14 mouse cellular contexts compared by ENCODE assay signal in genomic region chr7:132824346-132825022, GRCm38 (mm10). TPM values are rescaled to one million over a fixed set of nuclear protein-coding genes. Genes with fewer than 3 reads are reported as not detected.
DNase-seq lines count a peak whose midpoint lies in the region; ATAC-seq and TF ChIP-seq lines count a peak whose summit lies in the region.
"Had no signal": no experiment of that assay in that cellular context is flagged by ENCODE, and none has a peak within 500 bp of the region (broad histone marks: within the 10 kb centered on the region; RNA-seq: fewer than 3 reads in every experiment).

No protein-coding gene starts in this region.

- no peak overlapping the region for H3K4me3 ChIP-seq in left cerebral cortex, adult 2 months
- no peak overlapping the region for H3K4me3 ChIP-seq in CH12.LX (replicated peaks in 1 of 3; ENCODE audit: low read depth in 2 of 3, low read length in 2 of 3, poor library complexity in 1 of 3)
- H3K4me3 ChIP-seq in myocyte = no peak overlapping the region
- no peak overlapping the region for H3K4me3 ChIP-seq in hindbrain, embryonic 16.5 days (ENCODE audit: low read length)
- no peak overlapping the region for H3K4me3 ChIP-seq in heart, embryonic 10.5 days
- H3K4me3 ChIP-seq: heart, embryonic 12.5 days; neural tube, embryonic 15.5 days had no signal

- no peak for TF ChIP-seq CTCF in left cerebral cortex, adult 2 months (IDR thresholded peaks at IDR 0.05)
- no peak for TF ChIP-seq CTCF in CH12.LX (conservative IDR thresholded peaks at IDR 0.05 in 1 of 2, IDR thresholded peaks at IDR 0.05 in 1 of 2; ENCODE audit: low read depth in 2 of 2, low read length in 2 of 2)

- H3K4me2 ChIP-seq in CH12.LX (ENCODE audit: insufficient read depth, low read depth, poor library complexity, severe bottlenecking) (peak overlapping the region; percentile 29; the same call in 1 of the 2 replicates), myocyte (ENCODE audit: low read depth) (peak overlapping the region; percentile 6)
- no peak overlapping the region for H3K4me2 ChIP-seq in hindbrain, embryonic 16.5 days (ENCODE audit: low read length)
- H3K4me2 ChIP-seq: heart, embryonic 12.5 days; neural tube, embryonic 15.5 days had no signal

- peak; percentile 78 for TF ChIP-seq EP300 in CH12.LX (IDR thresholded peaks at IDR 0.05; ENCODE audit: low read length)

- no peaks in the 10 kb centered on the region for H3K79me2 ChIP-seq in CH12.LX (replicated peaks; ENCODE audit: control insufficient read depth, extremely low read depth, insufficient read depth, poor library complexity, severe bottlenecking)
- H3K79me2 ChIP-seq in myocyte (ENCODE audit: control insufficient read depth, insufficient read depth) = no peaks in the 10 kb centered on the region

- H3K4me1 ChIP-seq in CH12.LX (ENCODE audit: control insufficient read depth in 1 of 2, insufficient read depth in 2 of 2) = peaks cover 8 to 41% of the 10 kb centered on the region in 2 experiments; a peak in 3 of 4 replicates
- no peaks in the 10 kb centered on the region for H3K4me1 ChIP-seq in hindbrain, embryonic 16.5 days (ENCODE audit: control insufficient read depth, insufficient read depth, low read depth, low read length)
- H3K4me1 ChIP-seq in heart, embryonic 10.5 days = no peaks in the 10 kb centered on the region
- H3K4me1 ChIP-seq: heart, embryonic 12.5 days; neural tube, embryonic 15.5 days had no signal

- intact Hi-C loops in left cerebral cortex, adult 2 months (cut with DNase I) = no loop called here
- intact Hi-C loops in left cerebral cortex, postnatal 36 days (cut with DNase I) = no loop called here

- H3ac ChIP-seq in myocyte (ENCODE audit: control insufficient read depth, insufficient read length) = no peak overlapping the region

- dilution Hi-C loops in CH12.LX (cut with MboI; ENCODE audit: extremely low pct_ligation_motif_present, extremely low pct_unique_long_range_greater_than_20kb, low sequenced_read_pairs) = no loop called here

- DNase-seq in left cerebral cortex, adult 2 months (ENCODE audit: extremely low spot score in 1 of 2, low spot score in 2 of 2) = no peak
- DNase-seq in left cerebral cortex, postnatal 36 days (ENCODE audit: low spot score in 2 of 2) = no peak
- DNase-seq in CH12.LX (ENCODE audit: extremely low read depth) = peak; percentile 55
- no peak for DNase-seq in heart, embryonic 10.5 days (ENCODE audit: low spot score)
- DNase-seq: cerebellum, adult 18-20 months; kidney, postnatal 10 days; lung, adult 2 months; right cerebral cortex, adult 18-20 months had no signal

- peak; percentile 74 for ATAC-seq in common myeloid progenitor, adult 5-6 weeks (replicated peaks; ENCODE audit: low read depth, poor library complexity, severe bottlenecking)
- ATAC-seq in hindbrain, embryonic 16.5 days = no peak
- ATAC-seq: intestine, postnatal 0 days had no signal

- no peaks in the 10 kb centered on the region for H3K27me3 ChIP-seq in CH12.LX (replicated peaks)
- H3K27me3 ChIP-seq in myocyte (ENCODE audit: control insufficient read depth, insufficient read depth, insufficient read length) = no peaks in the 10 kb centered on the region
- no peaks in the 10 kb centered on the region for H3K27me3 ChIP-seq in hindbrain, embryonic 16.5 days (replicated peaks; ENCODE audit: control insufficient read depth, insufficient read depth, low read length)
- no peaks in the 10 kb centered on the region for H3K27me3 ChIP-seq in heart, embryonic 10.5 days (ENCODE audit: insufficient read depth, poor library complexity, severe bottlenecking)
- H3K27me3 ChIP-seq: heart, embryonic 12.5 days; neural tube, embryonic 15.5 days had no signal

- no peak overlapping the region for H3K9ac ChIP-seq in CH12.LX (ENCODE audit: insufficient read depth, low read depth)
- no peak overlapping the region for H3K9ac ChIP-seq in hindbrain, embryonic 16.5 days (ENCODE audit: low read depth, low read length)
- H3K9ac ChIP-seq: heart, embryonic 12.5 days; neural tube, embryonic 15.5 days had no signal

- peak overlapping the region; percentile 42; the same call in 1 of the 2 replicates for H3K27ac ChIP-seq in left cerebral cortex, adult 2 months
- no peak overlapping the region for H3K27ac ChIP-seq in CH12.LX (ENCODE audit: insufficient read depth, low read depth)
- H3K27ac ChIP-seq in hindbrain, embryonic 16.5 days (ENCODE audit: low read depth, low read length) = no peak overlapping the region
- no peak overlapping the region for H3K27ac ChIP-seq in heart, embryonic 10.5 days
- H3K27ac ChIP-seq: neural tube, embryonic 15.5 days had no signal

- H3K9me3 ChIP-seq in CH12.LX (replicated peaks; ENCODE audit: low read length) = no peaks in the 10 kb centered on the region
- no peaks in the 10 kb centered on the region for H3K9me3 ChIP-seq in hindbrain, embryonic 16.5 days (ENCODE audit: control insufficient read depth, low read length)
- no peaks in the 10 kb centered on the region for H3K9me3 ChIP-seq in heart, embryonic 10.5 days
- H3K9me3 ChIP-seq: heart, embryonic 12.5 days; neural tube, embryonic 15.5 days had no signal

- H3K36me3 ChIP-seq in CH12.LX (replicated peaks in 1 of 2; ENCODE audit: control insufficient read depth in 1 of 2, insufficient read depth in 1 of 2, low read length in 1 of 2) (peaks cover 14 to 41% of the 10 kb centered on the region in 2 experiments), myocyte (ENCODE audit: control insufficient read depth, insufficient read depth) (peaks cover 21% of the 10 kb centered on the region)
- peaks cover 7% of the 10 kb centered on the region for H3K36me3 ChIP-seq in hindbrain, embryonic 16.5 days (ENCODE audit: control insufficient read depth, insufficient read depth, low read length)
- peaks cover 30% of the 10 kb centered on the region for H3K36me3 ChIP-seq in heart, embryonic 10.5 days

- WGBS in hindbrain, embryonic 16.5 days = 14% methylated on average over 1 of the region's 1 CpGs
- WGBS in heart, embryonic 10.5 days = 18% methylated on average over 1 of the region's 1 CpGs

- in situ Hi-C loops in CH12.LX (cut with MboI; ENCODE audit: low pct_ligation_motif_present, low pct_unique_long_range_greater_than_20kb, low sequenced_read_pairs) = no loop called here

- no peak for TF ChIP-seq RAD21 in CH12.LX (IDR thresholded peaks at IDR 0.05; ENCODE audit: low read depth, low read length)

- TF ChIP-seq POLR2A in CH12.LX (IDR thresholded peaks at IDR 0.05; ENCODE audit: low read depth, low read length) = no peak
- no peak for TF ChIP-seq POLR2A in myocyte (IDR thresholded peaks at IDR 0.05; ENCODE audit: insufficient read length, low read depth)

TF ChIP-seq in CH12.LX, 34 proteins besides CTCF, POLR2A, EP300 and RAD21 (continues in another document):
- TF ChIP-seq ETS1 (conservative IDR thresholded peaks at IDR 0.05; ENCODE audit: low read depth, low read length) (peak; percentile 55), IRF4 (IDR thresholded peaks at IDR 0.05; ENCODE audit: low read depth, low read length) (peak; percentile 67), E2F4 (IDR thresholded peaks at IDR 0.05; ENCODE audit: insufficient replicate concordance, low read depth, low read length) (no peak), JUN (IDR thresholded peaks at IDR 0.05; ENCODE audit: insufficient read depth, low read depth, low read length) (peak; percentile 79), MAFK (IDR thresholded peaks at IDR 0.05; ENCODE audit: insufficient replicate concordance, low read length) (0 out of 2 replicates have a peak, but pooled peaks have one; percentile 22), JUND (conservative IDR thresholded peaks at IDR 0.05; ENCODE audit: low read depth, low read length) (peak; percentile 93)

TF ChIP-seq in myocyte, 11 proteins besides CTCF, POLR2A, EP300 and RAD21 (continues in another document):
- TF ChIP-seq USF1 (IDR thresholded peaks at IDR 0.05; ENCODE audit: low read depth) (no peak), TCF3 (IDR thresholded peaks at IDR 0.05; ENCODE audit: insufficient read length, low read depth) (no peak), REST (IDR thresholded peaks at IDR 0.05; ENCODE audit: insufficient read depth, insufficient read length) (no peak), E2F4 (IDR thresholded peaks at IDR 0.05; ENCODE audit: insufficient read depth) (no peak), POLR2AphosphoS2 (IDR thresholded peaks at IDR 0.05; ENCODE audit: insufficient read length, low read depth) (no peak), MYOD1 (IDR thresholded peaks at IDR 0.05; ENCODE audit: control insufficient read depth in 1 of 3, insufficient read length in 2 of 3, low read depth in 2 of 3) (no peak), TCF12 (IDR thresholded peaks at IDR 0.05; ENCODE audit: insufficient read depth, poor library complexity, severe bottlenecking) (no peak)

RNA-seq across cellular contexts. Expression of gene Fam53b, which starts 10.8 kb away (rescaled TPM):
- total RNA-seq in left cerebral cortex, adult 2 months (2021) = 10 to 100 TPM; 57.1 to 75.2 TPM
- 10 to 100 TPM; 50.9 to 61.0 TPM for total RNA-seq in left cerebral cortex, postnatal 36 days (2021)
- total RNA-seq in CH12.LX (2012; rRNA removed) (21.8 and 22.1 TPM in 2 replicates), CH12.LX (2014; rRNA removed) (14.4 and 15.6 TPM in 2 replicates)
- polyA plus RNA-seq in CH12.LX (2012; ENCODE audit: insufficient read length, low read depth) (25.0 and 30.9 TPM in 2 replicates), myocyte (2012; fragmentation: generic; extraction: Trizol) (26.5 TPM)
- total RNA-seq in common myeloid progenitor, adult 5-6 weeks (2017) = 10.6 and 19.9 TPM in 2 replicates
- polyA plus RNA-seq in hindbrain, embryonic 16.5 days (2015; fragmentation: Nextera tagmentation; extraction: Ambion mirVana) = 14.7 and 16.3 TPM in 2 replicates
- 17.7 and 18.4 TPM in 2 replicates for polyA plus RNA-seq in heart, embryonic 10.5 days (2016; fragmentation: Nextera tagmentation; extraction: Ambion mirVana)

RNA-seq across cellular contexts. Expression of gene Eef1akmt2, which starts 28.0 kb away (rescaled TPM):
- total RNA-seq in left cerebral cortex, adult 2 months (2021) = 10 to 100 TPM; 33.2 to 33.8 TPM
- 10 to 100 TPM; 32.5 to 37.2 TPM for total RNA-seq in left cerebral cortex, postnatal 36 days (2021)
- total RNA-seq in CH12.LX (2012; rRNA removed) (31.4 and 34.3 TPM in 2 replicates), CH12.LX (2014; rRNA removed) (87.2 and 94.8 TPM in 2 replicates)
- polyA plus RNA-seq in CH12.LX (2012; ENCODE audit: insufficient read length, low read depth) (35.9 and 39.8 TPM in 2 replicates), myocyte (2012; fragmentation: generic; extraction: Trizol) (10.8 TPM)
- 56.3 and 77.1 TPM in 2 replicates for total RNA-seq in common myeloid progenitor, adult 5-6 weeks (2017)
- 79.0 and 87.6 TPM in 2 replicates for polyA plus RNA-seq in hindbrain, embryonic 16.5 days (2015; fragmentation: Nextera tagmentation; extraction: Ambion mirVana)
- polyA plus RNA-seq in heart, embryonic 10.5 days (2016; fragmentation: Nextera tagmentation; extraction: Ambion mirVana) = 44.1 and 54.1 TPM in 2 replicates

RNA-seq across cellular contexts. Expression of gene Abraxas2, which starts 34.5 kb away (rescaled TPM):
- 10 to 100 TPM; 26.6 to 27.6 TPM for total RNA-seq in left cerebral cortex, adult 2 months (2021)
- 10 to 100 TPM; 29.0 to 29.2 TPM for total RNA-seq in left cerebral cortex, postnatal 36 days (2021)
- 20.5 and 21.3 TPM in 2 replicates for total RNA-seq in CH12.LX (2012; rRNA removed)
- 26.7 and 28.4 TPM in 2 replicates for total RNA-seq in CH12.LX (2014; rRNA removed)
- 20.1 and 20.3 TPM in 2 replicates for polyA plus RNA-seq in CH12.LX (2012; ENCODE audit: insufficient read length, low read depth)
- 37.6 and 41.9 TPM in 2 replicates for total RNA-seq in common myeloid progenitor, adult 5-6 weeks (2017)
- 20.2 TPM for polyA plus RNA-seq in myocyte (2012; fragmentation: generic; extraction: Trizol)
- polyA plus RNA-seq in hindbrain, embryonic 16.5 days (2015; fragmentation: Nextera tagmentation; extraction: Ambion mirVana) = 34.0 and 35.7 TPM in 2 replicates
- polyA plus RNA-seq in heart, embryonic 10.5 days (2016; fragmentation: Nextera tagmentation; extraction: Ambion mirVana) = 26.9 and 28.0 TPM in 2 replicates
